Mouse (Mus musculus) MEL (cell line): ENCODE measurements around the gene Nt5dc2. TPM values are rescaled to one million over a fixed set of nuclear protein-coding genes. Genes with fewer than 3 reads are reported as not detected.

ENCODE experiments used
- DNase-seq: peaks from one replicate; pipeline ENCODE4 v3.0.0; 2011; ENCODE audit warnings: low read depth, low spot score
- H3K27ac ChIP-seq: 2 replicates; pipeline ENCODE4 v1.5.1; 2012; ENCODE audit warnings: low read depth, mild to moderate bottlenecking, control low read depth, low read length, moderate library complexity; ENCODE audit not compliant: control insufficient read depth
- H3K27me3 ChIP-seq, 2 experiments: fragments of 150-350 bp in 1 of 2; sonication (generic) in 1 of 2; 2 replicates each; pipeline ENCODE4 v1.6.1; 2012; ENCODE audit warnings: low read length in 2 of 2, mild to moderate bottlenecking in 2 of 2, improper control_type of control experiment in 1 of 2, moderate library complexity in 1 of 2; ENCODE audit not compliant: insufficient read depth in 2 of 2, control insufficient read depth in 1 of 2
- H3K36me3 ChIP-seq, 2 experiments: 2 replicates each; pipeline ENCODE4 v1.6.1; 2012 to 2014; ENCODE audit warnings: low read length in 2 of 2, improper control_type of control experiment in 1 of 2, inconsistent platforms in 1 of 2, mild to moderate bottlenecking in 1 of 2; ENCODE audit not compliant: insufficient read depth in 2 of 2, control insufficient read depth in 1 of 2
- H3K4me1 ChIP-seq, 2 experiments: fragments of 150-350 bp in 1 of 2; sonication (generic) in 1 of 2; 2 replicates each; pipeline ENCODE4 v1.6.1; 2012; ENCODE audit warnings: low read length in 2 of 2, improper control_type of control experiment in 1 of 2, mild to moderate bottlenecking in 1 of 2; ENCODE audit not compliant: insufficient read depth in 2 of 2, control insufficient read depth in 1 of 2
- H3K4me3 ChIP-seq, 2 experiments: fragments of 150-350 bp in 1 of 2; sonication (generic) in 1 of 2; 2 replicates each; pipeline ENCODE4 v1.5.1; 2012; ENCODE audit warnings: low read depth in 2 of 2, low read length in 2 of 2, mild to moderate bottlenecking in 2 of 2, moderate library complexity in 2 of 2, control low read depth in 1 of 2, improper control_type of control experiment in 1 of 2; ENCODE audit not compliant: control insufficient read depth in 1 of 2, insufficient read depth in 1 of 2
- H3K79me2 ChIP-seq: 2 replicates; pipeline ENCODE4 v1.6.1; 2012; ENCODE audit warnings: mild to moderate bottlenecking, low read length, moderate library complexity; ENCODE audit not compliant: control insufficient read depth, poor library complexity, insufficient read depth
- H3K9ac ChIP-seq: 2 replicates; pipeline ENCODE4 v1.6.1; 2012; ENCODE audit warnings: low read depth, mild to moderate bottlenecking, control low read depth, low read length, moderate library complexity; ENCODE audit not compliant: control insufficient read depth, poor library complexity, severe bottlenecking
- H3K9me3 ChIP-seq: fragments of 150-350 bp; sonication (generic); replicated peaks from 2 replicates; pipeline ENCODE4 v1.6.1; 2012; ENCODE audit warnings: mild to moderate bottlenecking, low read length, improper control_type of control experiment, moderate library complexity; ENCODE audit not compliant: insufficient read depth
- CHD2 ChIP-seq: IDR thresholded peaks from 2 replicates; pipeline ENCODE4 v1.6.1; 2011; ENCODE audit warnings: low read length, improper control_type of control experiment
- CTCF ChIP-seq, 3 experiments: IDR thresholded peaks in 2 of 3; conservative IDR thresholded peaks in 1 of 3; 2 replicates each; pipeline ENCODE4 v1.5.1; 2011 to 2012; ENCODE audit warnings: low read length in 3 of 3, low read depth in 2 of 3, mild to moderate bottlenecking in 2 of 3, improper control_type of control experiment in 1 of 3, inconsistent platforms in 1 of 3, mixed read lengths in 1 of 3, moderate library complexity in 1 of 3; ENCODE audit not compliant: control insufficient read depth in 1 of 3, insufficient read depth in 1 of 3, poor library complexity in 1 of 3, severe bottlenecking in 1 of 3
- E2F4 ChIP-seq: IDR thresholded peaks from 2 replicates; pipeline ENCODE4 v1.6.1; 2011; ENCODE audit warnings: low read depth, low read length, improper control_type of control experiment, borderline replicate concordance
- GABPA ChIP-seq: IDR thresholded peaks from 2 replicates; pipeline ENCODE4 v1.6.1; 2012; ENCODE audit warnings: low read depth, mild to moderate bottlenecking, inconsistent platforms, low read length, improper control_type of control experiment, moderate library complexity
- KAT2A ChIP-seq: conservative IDR thresholded peaks from 2 replicates; pipeline ENCODE4 v1.6.1; 2012; ENCODE audit warnings: low read depth, low read length, improper control_type of control experiment, inconsistent platforms
- MEF2A ChIP-seq: IDR thresholded peaks from 2 replicates; pipeline ENCODE4 v1.6.1; 2014; ENCODE audit warnings: low read depth, mild to moderate bottlenecking, inconsistent platforms, low read length, improper control_type of control experiment; ENCODE audit not compliant: poor library complexity, insufficient replicate concordance, severe bottlenecking; ENCODE audit errors: extremely low read depth
- MXI1 ChIP-seq: IDR thresholded peaks from 2 replicates; pipeline ENCODE4 v1.6.1; 2011; ENCODE audit warnings: mild to moderate bottlenecking, low read depth, low read length, improper control_type of control experiment
- MYB ChIP-seq: IDR thresholded peaks from 2 replicates; pipeline ENCODE4 v1.6.1; 2011; ENCODE audit warnings: mild to moderate bottlenecking, low read depth, low read length, improper control_type of control experiment
- POLR2A ChIP-seq, 2 experiments: IDR thresholded peaks; 2 replicates each; pipeline ENCODE4 v1.6.1; 2011 to 2012; ENCODE audit warnings: low read length in 2 of 2, mild to moderate bottlenecking in 2 of 2, control low read depth in 1 of 2, improper control_type of control experiment in 1 of 2, low read depth in 1 of 2, moderate library complexity in 1 of 2; ENCODE audit not compliant: control insufficient read depth in 1 of 2, insufficient read depth in 1 of 2, poor library complexity in 1 of 2
- POLR2AphosphoS5 ChIP-seq: IDR thresholded peaks from 2 replicates; pipeline ENCODE4 v1.6.1; 2012; ENCODE audit warnings: low read depth, borderline replicate concordance, mild to moderate bottlenecking, inconsistent platforms, low read length, moderate library complexity, mixed read lengths
- SMC3 ChIP-seq: IDR thresholded peaks from 2 replicates; pipeline ENCODE4 v1.6.1; 2011; ENCODE audit warnings: low read depth, low read length, improper control_type of control experiment
- TBP ChIP-seq: IDR thresholded peaks from 2 replicates; pipeline ENCODE4 v1.8.0; 2011; ENCODE audit warnings: low read depth, low read length, improper control_type of control experiment
- TCF12 ChIP-seq: IDR thresholded peaks from 2 replicates; pipeline ENCODE4 v1.6.1; 2014; ENCODE audit warnings: low read depth, mild to moderate bottlenecking, inconsistent platforms, low read length, improper control_type of control experiment, moderate library complexity
- USF1 ChIP-seq: IDR thresholded peaks from 2 replicates; pipeline ENCODE4 v1.6.1; 2014; ENCODE audit warnings: low read depth, mild to moderate bottlenecking, inconsistent platforms, low read length, improper control_type of control experiment, moderate library complexity
- USF2 ChIP-seq, 2 experiments: IDR thresholded peaks; 2 replicates each; pipeline ENCODE4 v1.6.1; 2011 to 2012; ENCODE audit warnings: improper control_type of control experiment in 2 of 2, low read length in 2 of 2, borderline replicate concordance in 1 of 2, inconsistent platforms in 1 of 2, low read depth in 1 of 2, mild to moderate bottlenecking in 1 of 2; ENCODE audit not compliant: insufficient read depth in 1 of 2
- ZMIZ1 ChIP-seq: IDR thresholded peaks from 2 replicates; pipeline ENCODE4 v1.6.1; 2012; ENCODE audit warnings: low read depth, mild to moderate bottlenecking, inconsistent platforms, low read length, improper control_type of control experiment, moderate library complexity
- polyA plus RNA-seq, 2 experiments: library from polyadenylated mRNA; stranded (reverse) in 1 of 2; unstranded in 1 of 2; fragments of >175 nt in 1 of 2; fragments of >200 nt in 1 of 2; gene quantifications; 2 replicates each; pipeline versions ENCODE4 v1.2.1 to v1.2.4; 2012; ENCODE audit warnings: low replicate concordance in 2 of 2, low read depth in 1 of 2; ENCODE audit not compliant: insufficient read length in 2 of 2, insufficient read depth in 1 of 2, missing spikeins in 1 of 2
- total RNA-seq: library from RNA; depleted of rRNA; stranded (reverse); fragments of 300-350 nt; gene quantifications from 2 replicates; pipeline ENCODE4 v1.2.3, GENCODE M21; 2012

Gene Nt5dc2
- total and polyA plus RNA-seq, 3 experiments = 168 to 349 (median 291) TPM

- DNase-seq = no peak
- peaks cover 0 to 5% of the 10 kb centered on the region in 2 experiments; a peak in 3 of 4 replicates for H3K36me3 ChIP-seq
- H3K79me2 ChIP-seq = peaks cover 4% of the 10 kb centered on the region; the same call in 1 of the 2 replicates
- H3K9ac ChIP-seq = no peak overlapping the region
- no peak overlapping the region for H3K4me3 ChIP-seq
- H3K4me1 ChIP-seq = peaks cover 0 to 13% of the 10 kb centered on the region in 2 experiments; a peak in 2 of 4 replicates
- H3K27me3 ChIP-seq = no peaks in the 10 kb centered on the region
- H3K9me3 ChIP-seq = no peaks in the 10 kb centered on the region
- H3K27ac ChIP-seq = no peak overlapping the region
- no peak for TF ChIP-seq MYB
- no peak for TF ChIP-seq GABPA
- no peak for TF ChIP-seq USF2 (IDR thresholded peaks at IDR 0.05; ENCODE audit: borderline replicate concordance in 1 of 2, insufficient read depth in 1 of 2, low read depth in 1 of 2, low read length in 2 of 2)
- TF ChIP-seq CTCF (IDR thresholded peaks at IDR 0.05 in 2 of 3, conservative IDR thresholded peaks at IDR 0.05 in 1 of 3; ENCODE audit: control insufficient read depth in 1 of 3, insufficient read depth in 1 of 3, low read depth in 2 of 3, low read length in 3 of 3, poor library complexity in 1 of 3, severe bottlenecking in 1 of 3) = no peak
- no peak for TF ChIP-seq KAT2A
These were observed 5.8 kb downstream of the Nt5dc2 start for GRCm38 (mm10) chr14:31136411-31137280.

- Histone ChIP-seq H3K27ac (no peak overlapping the region), H3K4me3 (no peak overlapping the region), H3K9me3 (no peaks in the 10 kb centered on the region), H3K4me1 (peaks cover 0 to 7% of the 10 kb centered on the region in 2 experiments; a peak in 2 of 4 replicates), H3K9ac (no peak overlapping the region), H3K36me3 (peaks cover 0 to 3% of the 10 kb centered on the region in 2 experiments; a peak in 3 of 4 replicates), H3K79me2 (no peaks in the 10 kb centered on the region), H3K27me3 (no peaks in the 10 kb centered on the region)
- no peak for TF ChIP-seq E2F4
- TF ChIP-seq POLR2AphosphoS5 = no peak
- TF ChIP-seq POLR2A (IDR thresholded peaks at IDR 0.05; ENCODE audit: control insufficient read depth in 1 of 2, insufficient read depth in 1 of 2, low read depth in 1 of 2, low read length in 2 of 2, poor library complexity in 1 of 2) = no peak
- no peak for TF ChIP-seq KAT2A
- TF ChIP-seq ZMIZ1 = no peak
- no peak for TF ChIP-seq TBP
- TF ChIP-seq MYB = no peak
- TF ChIP-seq TCF12 = no peak
- no peak for TF ChIP-seq MXI1
- TF ChIP-seq GABPA = no peak
- no peak for TF ChIP-seq CHD2
- no peak for TF ChIP-seq USF1
- no peak for TF ChIP-seq MEF2A
- TF ChIP-seq SMC3 = no peak
- DNase-seq = no peak
These were observed 6.4 kb downstream of the Nt5dc2 start for GRCm38 (mm10) chr14:31137281-31137595.
